Mouse (Mus musculus) MEL (cell line): ENCODE results near the gene Krt79. TPM values are rescaled to one million over a fixed set of nuclear protein-coding genes. Genes with fewer than 3 reads are reported as not detected.

Experiments
- DNase-seq: peaks from one replicate; pipeline ENCODE4 v3.0.0; 2011; ENCODE audit warnings: low read depth, low spot score
- H3K27ac ChIP-seq: 2 replicates; pipeline ENCODE4 v1.5.1; 2012; ENCODE audit warnings: low read depth, mild to moderate bottlenecking, control low read depth, low read length, moderate library complexity; ENCODE audit not compliant: control insufficient read depth
- H3K27me3 ChIP-seq, 2 experiments: fragments of 150-350 bp in 1 of 2; sonication (generic) in 1 of 2; 2 replicates each; pipeline ENCODE4 v1.6.1; 2012; ENCODE audit warnings: low read length in 2 of 2, mild to moderate bottlenecking in 2 of 2, improper control_type of control experiment in 1 of 2, moderate library complexity in 1 of 2; ENCODE audit not compliant: insufficient read depth in 2 of 2, control insufficient read depth in 1 of 2
- H3K36me3 ChIP-seq, 2 experiments: 2 replicates each; pipeline ENCODE4 v1.6.1; 2012 to 2014; ENCODE audit warnings: low read length in 2 of 2, improper control_type of control experiment in 1 of 2, inconsistent platforms in 1 of 2, mild to moderate bottlenecking in 1 of 2; ENCODE audit not compliant: insufficient read depth in 2 of 2, control insufficient read depth in 1 of 2
- H3K4me1 ChIP-seq, 2 experiments: fragments of 150-350 bp in 1 of 2; sonication (generic) in 1 of 2; 2 replicates each; pipeline ENCODE4 v1.6.1; 2012; ENCODE audit warnings: low read length in 2 of 2, improper control_type of control experiment in 1 of 2, mild to moderate bottlenecking in 1 of 2; ENCODE audit not compliant: insufficient read depth in 2 of 2, control insufficient read depth in 1 of 2
- H3K4me3 ChIP-seq, 2 experiments: fragments of 150-350 bp in 1 of 2; sonication (generic) in 1 of 2; 2 replicates each; pipeline ENCODE4 v1.5.1; 2012; ENCODE audit warnings: low read depth in 2 of 2, low read length in 2 of 2, mild to moderate bottlenecking in 2 of 2, moderate library complexity in 2 of 2, control low read depth in 1 of 2, improper control_type of control experiment in 1 of 2; ENCODE audit not compliant: control insufficient read depth in 1 of 2, insufficient read depth in 1 of 2
- H3K79me2 ChIP-seq: 2 replicates; pipeline ENCODE4 v1.6.1; 2012; ENCODE audit warnings: mild to moderate bottlenecking, low read length, moderate library complexity; ENCODE audit not compliant: control insufficient read depth, poor library complexity, insufficient read depth
- H3K9ac ChIP-seq: 2 replicates; pipeline ENCODE4 v1.6.1; 2012; ENCODE audit warnings: low read depth, mild to moderate bottlenecking, control low read depth, low read length, moderate library complexity; ENCODE audit not compliant: control insufficient read depth, poor library complexity, severe bottlenecking
- H3K9me3 ChIP-seq: fragments of 150-350 bp; sonication (generic); replicated peaks from 2 replicates; pipeline ENCODE4 v1.6.1; 2012; ENCODE audit warnings: mild to moderate bottlenecking, low read length, improper control_type of control experiment, moderate library complexity; ENCODE audit not compliant: insufficient read depth
- BHLHE40 ChIP-seq: IDR thresholded peaks from 2 replicates; pipeline ENCODE4 v1.6.1; 2012; ENCODE audit warnings: low read depth, mild to moderate bottlenecking, inconsistent platforms, low read length, improper control_type of control experiment, borderline replicate concordance
- CHD2 ChIP-seq: IDR thresholded peaks from 2 replicates; pipeline ENCODE4 v1.6.1; 2011; ENCODE audit warnings: low read length, improper control_type of control experiment
- CTCF ChIP-seq, 3 experiments: IDR thresholded peaks in 2 of 3; conservative IDR thresholded peaks in 1 of 3; 2 replicates each; pipeline ENCODE4 v1.5.1; 2011 to 2012; ENCODE audit warnings: low read length in 3 of 3, low read depth in 2 of 3, mild to moderate bottlenecking in 2 of 3, improper control_type of control experiment in 1 of 3, inconsistent platforms in 1 of 3, mixed read lengths in 1 of 3, moderate library complexity in 1 of 3; ENCODE audit not compliant: control insufficient read depth in 1 of 3, insufficient read depth in 1 of 3, poor library complexity in 1 of 3, severe bottlenecking in 1 of 3
- EP300 ChIP-seq, 2 experiments: IDR thresholded peaks; 2 replicates each; pipeline ENCODE4 v1.6.1; 2011; ENCODE audit warnings: improper control_type of control experiment in 2 of 2, low read length in 2 of 2, low read depth in 1 of 2, mild to moderate bottlenecking in 1 of 2
- HCFC1 ChIP-seq: IDR thresholded peaks from 2 replicates; pipeline ENCODE4 v1.6.1; 2012; ENCODE audit warnings: low read depth, mild to moderate bottlenecking, inconsistent platforms, low read length, improper control_type of control experiment, moderate library complexity
- MAZ ChIP-seq: IDR thresholded peaks from 2 replicates; pipeline ENCODE4 v1.6.1; 2012; ENCODE audit warnings: low read depth, mild to moderate bottlenecking, inconsistent platforms, low read length, improper control_type of control experiment
- MYC ChIP-seq: IDR thresholded peaks from 2 replicates; pipeline ENCODE4 v1.6.1; 2011; ENCODE audit warnings: low read depth, mild to moderate bottlenecking, low read length, improper control_type of control experiment, moderate library complexity
- NELFE ChIP-seq: IDR thresholded peaks from 2 replicates; pipeline ENCODE4 v1.6.1; 2011; ENCODE audit warnings: low read depth, low read length, improper control_type of control experiment
- POLR2AphosphoS2 ChIP-seq: IDR thresholded peaks from 2 replicates; pipeline ENCODE4 v1.6.1; 2011; ENCODE audit warnings: low read length, improper control_type of control experiment
- POLR2AphosphoS5 ChIP-seq: IDR thresholded peaks from 2 replicates; pipeline ENCODE4 v1.6.1; 2012; ENCODE audit warnings: low read depth, borderline replicate concordance, mild to moderate bottlenecking, inconsistent platforms, low read length, moderate library complexity, mixed read lengths
- RAD21 ChIP-seq: IDR thresholded peaks from 2 replicates; pipeline ENCODE4 v1.6.1; 2011; ENCODE audit warnings: mild to moderate bottlenecking, low read depth, low read length, improper control_type of control experiment
- SMC3 ChIP-seq: IDR thresholded peaks from 2 replicates; pipeline ENCODE4 v1.6.1; 2011; ENCODE audit warnings: low read depth, low read length, improper control_type of control experiment
- UBTF ChIP-seq: IDR thresholded peaks from 2 replicates; pipeline ENCODE4 v1.6.1; 2012; ENCODE audit warnings: low read depth, mild to moderate bottlenecking, inconsistent platforms, low read length, improper control_type of control experiment, moderate library complexity, borderline replicate concordance; ENCODE audit not compliant: insufficient read depth
- ZKSCAN1 ChIP-seq: IDR thresholded peaks from 2 replicates; pipeline ENCODE4 v1.6.1; 2012; ENCODE audit warnings: low read depth, mild to moderate bottlenecking, inconsistent platforms, low read length, improper control_type of control experiment, moderate library complexity
- polyA plus RNA-seq, 2 experiments: library from polyadenylated mRNA; stranded (reverse) in 1 of 2; unstranded in 1 of 2; fragments of >175 nt in 1 of 2; fragments of >200 nt in 1 of 2; gene quantifications; 2 replicates each; pipeline versions ENCODE4 v1.2.1 to v1.2.4; 2012; ENCODE audit warnings: low replicate concordance in 2 of 2, low read depth in 1 of 2; ENCODE audit not compliant: insufficient read length in 2 of 2, insufficient read depth in 1 of 2, missing spikeins in 1 of 2
- total RNA-seq: library from RNA; depleted of rRNA; stranded (reverse); fragments of 300-350 nt; gene quantifications from 2 replicates; pipeline ENCODE4 v1.2.3, GENCODE M21; 2012

Krt79 gene
- total and polyA plus RNA-seq, 3 experiments = not detected

DNA sequence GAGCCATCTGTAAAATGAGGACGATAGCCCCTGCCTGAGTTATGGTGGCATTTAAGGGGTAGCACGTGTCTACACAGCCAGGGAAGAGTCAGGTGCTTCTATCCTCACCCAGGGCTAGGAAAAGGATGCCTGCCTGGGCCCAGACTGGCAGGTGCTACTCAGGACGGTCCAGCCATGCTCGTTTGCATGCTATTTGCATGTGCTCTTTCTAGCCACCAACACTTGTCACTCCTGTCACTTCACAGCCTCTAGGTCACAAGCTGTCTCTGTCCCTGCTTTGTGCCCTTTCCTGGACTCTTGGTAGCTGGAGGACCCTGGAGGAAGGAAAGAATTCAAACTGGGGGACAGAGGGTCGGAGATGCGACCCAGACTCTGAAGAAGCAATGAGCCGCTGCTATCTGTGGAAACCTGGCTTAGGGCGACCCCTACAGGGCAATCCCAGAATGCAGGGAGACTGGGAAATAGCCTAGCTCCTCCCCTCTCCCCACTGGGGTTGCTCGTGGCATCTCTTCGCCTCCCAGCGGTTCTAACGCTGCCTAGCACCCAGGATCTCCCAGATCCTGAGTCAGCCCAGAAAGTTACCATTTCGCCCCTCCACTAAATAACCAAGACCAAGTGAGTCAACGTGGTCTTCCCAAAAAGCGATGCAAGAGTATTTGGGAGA lies 33.4 kb upstream of the Krt79 start (continued):
- TF ChIP-seq MYC = 0 out of 2 replicates have a peak, but pooled peaks have one; percentile 54

- DNase-seq = no peak
- no peak overlapping the region for H3K27ac ChIP-seq
- peaks cover 0 to 8% of the 10 kb centered on the region in 2 experiments; a peak in 2 of 4 replicates for H3K36me3 ChIP-seq
- TF ChIP-seq MAZ (no peak), CTCF (IDR thresholded peaks at IDR 0.05 in 2 of 3, conservative IDR thresholded peaks at IDR 0.05 in 1 of 3; ENCODE audit: control insufficient read depth in 1 of 3, insufficient read depth in 1 of 3, low read depth in 2 of 3, low read length in 3 of 3, poor library complexity in 1 of 3, severe bottlenecking in 1 of 3) (peak; percentile 51 to 68 (median 56); a peak in 5 of 6 replicates), SMC3 (peak; percentile 52), RAD21 (peak; percentile 4; the same call in 1 of the 2 replicates), NELFE (no peak), BHLHE40 (no peak)
- H3K9me3 ChIP-seq = no peaks in the 10 kb centered on the region
- no peak overlapping the region for H3K9ac ChIP-seq
- peaks cover 0 to 13% of the 10 kb centered on the region in 2 experiments; a peak in 2 of 4 replicates for H3K4me1 ChIP-seq
- no peak overlapping the region for H3K4me3 ChIP-seq
- peaks cover 2 to 4% of the 10 kb centered on the region in 2 experiments for H3K27me3 ChIP-seq
- no peaks in the 10 kb centered on the region for H3K79me2 ChIP-seq
These were observed 30.4 kb upstream of the Krt79 start for GRCm38 (mm10) chr15:101970536-101970935.

DNA sequence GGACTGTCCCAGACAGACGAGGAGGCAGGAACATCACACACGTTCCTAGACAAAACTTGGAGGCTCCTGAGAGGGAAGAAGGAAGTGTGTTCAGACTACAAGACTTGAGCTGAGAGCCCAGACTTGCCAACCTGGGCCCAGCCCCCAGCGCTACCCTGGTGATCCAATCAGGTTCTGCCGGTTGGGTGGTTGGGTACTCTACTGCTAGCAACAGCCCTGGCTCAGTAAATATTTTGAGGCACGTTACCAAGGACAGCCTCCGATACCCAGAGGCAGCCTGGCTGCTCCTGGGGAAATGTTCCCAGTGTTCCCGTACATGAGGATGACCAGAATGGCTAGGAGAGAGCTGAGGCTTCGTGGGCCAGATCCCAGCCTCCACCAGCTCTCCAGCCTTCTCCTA lies 26.7 kb upstream of the Krt79 start:
- Histone ChIP-seq H3K36me3 (no peaks in the 10 kb centered on the region), H3K4me3 (no peak overlapping the region), H3K9me3 (no peaks in the 10 kb centered on the region), H3K9ac (no peak overlapping the region), H3K27ac (no peak overlapping the region), H3K27me3 (peaks cover 2 to 4% of the 10 kb centered on the region in 2 experiments), H3K4me1 (no peaks in the 10 kb centered on the region), H3K79me2 (no peaks in the 10 kb centered on the region)
- no peak for TF ChIP-seq HCFC1
- TF ChIP-seq ZKSCAN1 = no peak
- no peak for TF ChIP-seq UBTF
- no peak for TF ChIP-seq CHD2
- TF ChIP-seq POLR2AphosphoS5 = no peak
- no peak for DNase-seq

GRCm38 (mm10) chr15:101958891-101959290 lies 18.8 kb upstream of the Krt79 start:
- no peaks in the 10 kb centered on the region for H3K9me3 ChIP-seq
- H3K4me3 ChIP-seq = no peak overlapping the region
- no peaks in the 10 kb centered on the region for H3K4me1 ChIP-seq
- no peak overlapping the region for H3K9ac ChIP-seq
- H3K27me3 ChIP-seq = no peaks in the 10 kb centered on the region
- no peaks in the 10 kb centered on the region for H3K36me3 ChIP-seq
- H3K27ac ChIP-seq = no peak overlapping the region
- no peak for DNase-seq
- TF ChIP-seq POLR2AphosphoS2 = no peak
- TF ChIP-seq EP300 (IDR thresholded peaks at IDR 0.05; ENCODE audit: low read depth in 1 of 2, low read length in 2 of 2) = no peak
- no peaks in the 10 kb centered on the region for H3K79me2 ChIP-seq
